Mouse (Mus musculus) heart, embryonic 11.5 days (tissue): Measurements from ENCODE around the gene Armh1. TPM values are rescaled to one million over a fixed set of nuclear protein-coding genes. Genes with fewer than 3 reads are reported as not detected.
A peak's percentile ranks its signal among the peaks of the same experiment; 100 is the strongest.
"Not testable (repeated sequence)": the region's sequence is repeated elsewhere in the genome, so short reads cannot be mapped to it uniquely, and the experiment has no call there.

Experiments used
- ATAC-seq: fragments of 200-750 bp; cut with Nextera tagmentation; replicated peaks from 2 replicates; pipeline ENCODE4 v1.8.0; 2017; ENCODE audit warnings: moderate library complexity; ENCODE audit not compliant: insufficient number of reproducible peaks, low FRiP score, low TSS enrichment
- H3K27ac ChIP-seq: fragments of 300-500 bp; sonication (generic); 2 replicates; pipeline ENCODE4 v1.5.1; 2014; ENCODE audit warnings: mild to moderate bottlenecking, low read depth, low read length
- H3K27me3 ChIP-seq: fragments of 300-500 bp; sonication (generic); 2 replicates; pipeline ENCODE4 v1.6.1; 2014; ENCODE audit warnings: mild to moderate bottlenecking, low read length, mixed read lengths; ENCODE audit not compliant: control insufficient read depth, insufficient read depth
- H3K36me3 ChIP-seq: fragments of 300-500 bp; sonication (generic); 2 replicates; pipeline ENCODE4 v1.6.1; 2014; ENCODE audit warnings: mild to moderate bottlenecking, low read length, moderate library complexity, mixed read lengths; ENCODE audit not compliant: control insufficient read depth, insufficient read depth
- H3K4me1 ChIP-seq: fragments of 300-500 bp; sonication (generic); 2 replicates; pipeline ENCODE4 v1.6.1; 2014; ENCODE audit warnings: low read length; ENCODE audit not compliant: control insufficient read depth, insufficient read depth
- H3K4me2 ChIP-seq: fragments of 300-500 bp; sonication (generic); 2 replicates; pipeline ENCODE4 v1.6.1; 2014; ENCODE audit warnings: mild to moderate bottlenecking, moderate library complexity
- H3K4me3 ChIP-seq: fragments of 300-500 bp; sonication (generic); 2 replicates; pipeline ENCODE4 v1.5.1; 2014; ENCODE audit warnings: low read depth, low read length
- H3K9ac ChIP-seq: fragments of 300-500 bp; sonication (generic); 2 replicates; pipeline ENCODE4 v1.6.1; 2014; ENCODE audit warnings: mild to moderate bottlenecking, low read depth, low read length, moderate library complexity
- H3K9me3 ChIP-seq: fragments of 300-500 bp; sonication (generic); replicated peaks from 2 replicates; pipeline ENCODE4 v1.6.1; 2016; ENCODE audit warnings: low read length; ENCODE audit not compliant: control insufficient read depth
- WGBS: fragments of 180-500 bp; shearing (Covaris S2); extraction: QIAGEN DNeasy Blood & Tissue Kit; methylation state at CpG from one replicate; pipeline ENCODE4 v1.1.7; 2014; ENCODE audit not compliant: insufficient replicate concordance; 5-methylcytosine and 5-hydroxymethylcytosine counted together
- polyA plus RNA-seq: library from polyadenylated mRNA; unstranded; fragments of >200 nt; fragmentation: Nextera tagmentation; extraction: Ambion mirVana; gene quantifications from 2 replicates; pipeline ENCODE4 v1.2.1, GENCODE M21; 2014

The Armh1 gene
- polyA plus RNA-seq, 1 experiment from 2014 or later: 0.14 TPM

DNA sequence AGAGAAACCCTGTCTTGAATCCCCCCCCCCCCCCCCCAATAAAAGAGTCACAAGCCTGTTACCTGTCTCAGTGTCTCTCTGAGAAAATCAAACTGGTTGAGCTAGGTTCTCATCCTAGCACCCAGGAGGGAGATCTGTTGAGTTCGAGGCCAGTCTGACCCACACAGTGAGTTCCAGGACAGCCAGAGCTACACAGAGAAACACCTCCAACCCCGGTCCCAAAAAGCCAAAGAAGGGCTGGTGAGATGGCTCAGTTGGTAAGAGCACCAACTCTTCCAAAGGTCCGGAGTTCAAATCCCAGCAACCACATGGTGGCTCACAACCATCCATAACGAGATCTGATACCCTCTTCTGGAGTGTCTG lies 49.0 kb downstream of the Armh1 start:
- peak overlapping the region; percentile 21 for H3K4me3 ChIP-seq
- H3K9ac ChIP-seq: no peak overlapping the region
- H3K4me2 ChIP-seq: peak overlapping the region; percentile 61; the same call in 1 of the 2 replicates

DNA sequence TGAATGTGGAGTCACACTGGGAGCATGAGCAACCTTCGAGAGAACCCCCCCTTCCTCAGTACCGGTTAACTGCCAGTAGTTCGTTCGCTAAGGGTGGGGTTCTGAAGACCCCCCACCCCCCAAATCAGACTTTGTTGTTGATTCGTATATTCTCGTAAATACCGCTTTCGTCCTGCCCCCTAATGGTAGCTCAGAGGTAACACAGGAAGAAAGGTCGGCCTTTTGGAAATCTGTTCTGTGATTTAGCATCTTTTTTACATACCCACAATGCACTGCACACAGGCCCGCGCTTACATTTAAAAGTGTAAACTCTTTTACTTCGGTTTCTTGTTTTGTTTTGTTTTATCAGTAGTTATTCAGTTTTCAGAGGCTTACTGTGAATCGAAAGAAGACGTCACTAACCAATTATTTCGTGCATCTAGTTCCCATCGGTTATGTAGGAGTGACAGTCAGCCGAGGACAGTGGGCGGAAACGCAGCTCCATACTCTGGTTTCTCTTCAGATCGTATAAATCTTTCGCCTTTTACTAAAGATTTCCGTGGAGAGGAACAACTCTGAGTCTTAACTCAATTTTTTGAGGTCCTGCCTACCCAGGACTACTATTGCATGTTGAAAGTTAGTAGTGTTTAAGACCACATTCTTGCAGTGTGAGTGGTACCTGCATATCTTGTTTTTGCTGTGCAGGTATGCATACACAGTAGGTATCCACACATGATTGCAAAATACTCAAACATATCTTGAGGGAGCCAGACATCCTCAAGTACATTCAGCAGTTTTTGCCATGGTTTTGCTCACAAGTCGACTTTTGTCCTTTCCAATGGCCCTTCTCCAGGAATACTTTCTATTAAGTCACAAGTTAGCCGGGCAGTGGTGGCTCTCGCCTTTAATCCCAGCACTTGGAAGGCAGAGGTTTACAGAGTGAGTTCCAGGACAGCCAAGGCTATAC lies 49.6 kb downstream of the Armh1 start:
- H3K4me2 ChIP-seq: peak overlapping the region; percentile 61
- H3K9ac ChIP-seq: peak overlapping the region; percentile 67
- no peaks in the 10 kb centered on the region for H3K36me3 ChIP-seq
- no peaks in the 10 kb centered on the region for H3K9me3 ChIP-seq
- H3K27me3 ChIP-seq: no peaks in the 10 kb centered on the region
- peak overlapping the region; percentile 21 for H3K4me3 ChIP-seq
- H3K27ac ChIP-seq: peak overlapping the region; percentile 71
- peak; percentile 72; the same call in 1 of the 2 replicates for ATAC-seq
- WGBS: 1% methylated on average over 25 of the region's 25 CpGs
- H3K4me1 ChIP-seq: no peaks in the 10 kb centered on the region

More for the DNA sequence above, 49.0 kb downstream of the Armh1 start:
- ATAC-seq: no peak
- H3K4me1 ChIP-seq: no peaks in the 10 kb centered on the region
- 62% methylated on average over 4 of the region's 4 CpGs for WGBS
- H3K27ac ChIP-seq: no peak overlapping the region
- no peaks in the 10 kb centered on the region for H3K36me3 ChIP-seq
- H3K9me3 ChIP-seq: no peaks in the 10 kb centered on the region
- H3K27me3 ChIP-seq: no peaks in the 10 kb centered on the region

DNA sequence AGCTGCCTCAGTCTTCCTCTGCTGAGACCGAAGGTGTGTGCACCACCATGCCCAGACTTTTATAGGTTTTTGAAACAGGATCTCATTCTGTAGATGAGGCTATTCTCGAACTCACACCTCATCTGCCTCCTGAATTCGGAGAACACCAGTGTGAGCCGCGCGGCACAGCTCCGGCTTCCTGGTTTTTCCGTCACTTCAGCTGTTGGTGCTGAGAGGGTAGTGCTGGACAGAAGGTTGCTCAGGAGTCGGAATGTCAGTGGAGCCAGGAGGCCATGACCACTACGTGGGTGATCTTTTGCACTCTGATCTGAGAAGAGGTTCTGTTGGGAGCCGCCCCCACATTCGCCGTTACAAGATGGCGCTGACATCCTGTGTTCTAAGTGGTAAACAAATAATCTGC lies 60.1 kb downstream of the Armh1 start:
- WGBS: 91% methylated on average over 14 of the region's 14 CpGs

DNA sequence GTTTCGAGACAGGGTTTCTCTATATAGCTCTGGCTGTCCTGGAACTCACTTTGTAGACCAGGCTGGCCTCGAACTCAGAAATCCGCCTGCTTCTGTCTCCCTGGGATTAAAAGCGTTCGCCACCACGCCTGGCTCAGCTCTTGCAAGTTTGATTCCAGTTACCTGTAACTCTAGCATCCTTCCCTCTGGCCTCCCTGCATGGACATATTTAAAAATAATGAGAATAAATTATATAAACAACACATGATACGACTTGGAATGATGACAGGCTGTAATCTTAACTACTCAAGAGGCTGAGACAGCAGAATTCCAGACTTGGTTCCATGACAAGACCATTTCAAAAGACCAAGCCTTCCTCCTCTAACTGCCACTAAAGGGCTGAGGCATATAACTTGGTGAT lies 61.3 kb downstream of the Armh1 start:
- H3K4me1 ChIP-seq: no peaks in the 10 kb centered on the region
- WGBS: 68% methylated on average over 7 of the region's 7 CpGs
- no peaks in the 10 kb centered on the region for H3K36me3 ChIP-seq
- H3K9me3 ChIP-seq: no peaks in the 10 kb centered on the region
- no peak overlapping the region for H3K4me3 ChIP-seq
- ATAC-seq: no peak
- peak overlapping the region; percentile 64 for H3K9ac ChIP-seq
- no peaks in the 10 kb centered on the region for H3K27me3 ChIP-seq
- H3K4me2 ChIP-seq: no peak overlapping the region
- H3K27ac ChIP-seq: peak overlapping the region; percentile 82; the same call in 1 of the 2 replicates

More for the DNA sequence above, 60.1 kb downstream of the Armh1 start:
- Histone ChIP-seq H3K4me3 (no peak overlapping the region), H3K4me2 (no peak overlapping the region), H3K36me3 (no peaks in the 10 kb centered on the region), H3K9ac (no peak overlapping the region), H3K4me1 (no peaks in the 10 kb centered on the region), H3K9me3 (no peaks in the 10 kb centered on the region), H3K27ac (no peak overlapping the region), H3K27me3 (no peaks in the 10 kb centered on the region)
- no peak for ATAC-seq

DNA sequence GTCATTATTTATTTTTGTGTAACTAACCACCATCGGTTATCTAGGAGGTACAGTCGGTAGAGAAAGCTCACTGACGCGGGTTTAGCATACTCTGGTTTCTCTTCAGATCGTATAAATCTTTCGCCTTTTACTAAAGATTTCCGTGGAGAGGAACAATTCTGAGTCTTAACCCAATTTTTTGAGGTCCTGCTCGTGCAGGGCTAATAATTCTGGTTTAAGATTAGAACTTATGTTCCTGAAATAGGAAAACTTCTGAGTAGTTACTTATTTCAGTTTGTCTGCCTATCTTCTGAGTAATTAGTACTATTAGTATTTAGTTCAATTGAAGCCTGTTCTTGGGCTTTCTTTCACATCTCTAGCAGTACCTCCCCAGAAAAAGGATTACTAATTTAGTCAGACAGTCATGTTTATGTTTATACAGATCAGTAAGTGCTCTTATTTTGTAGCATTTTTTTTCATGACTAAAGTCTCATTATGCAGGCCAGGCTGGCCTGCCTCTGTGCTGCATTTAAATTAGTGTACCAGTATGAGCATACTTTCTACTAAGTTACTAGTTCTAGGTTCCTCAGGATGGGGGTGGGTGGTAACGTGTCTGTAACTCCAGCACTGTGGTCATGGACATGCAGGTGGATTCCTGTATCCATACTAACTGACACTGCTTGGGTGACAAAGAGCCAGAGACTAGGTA lies 61.9 kb downstream of the Armh1 start:
- Histone ChIP-seq H3K27ac (peak overlapping the region; percentile 82), H3K9me3 (no peaks in the 10 kb centered on the region), H3K4me2 (peak overlapping the region; percentile 63), H3K4me1 (no peaks in the 10 kb centered on the region), H3K36me3 (no peaks in the 10 kb centered on the region), H3K27me3 (no peaks in the 10 kb centered on the region), H3K9ac (peak overlapping the region; percentile 78), H3K4me3 (peak overlapping the region; percentile 38)
- under 1% methylated on average over 9 of the region's 9 CpGs for WGBS
- ATAC-seq: peak; percentile 71

DNA sequence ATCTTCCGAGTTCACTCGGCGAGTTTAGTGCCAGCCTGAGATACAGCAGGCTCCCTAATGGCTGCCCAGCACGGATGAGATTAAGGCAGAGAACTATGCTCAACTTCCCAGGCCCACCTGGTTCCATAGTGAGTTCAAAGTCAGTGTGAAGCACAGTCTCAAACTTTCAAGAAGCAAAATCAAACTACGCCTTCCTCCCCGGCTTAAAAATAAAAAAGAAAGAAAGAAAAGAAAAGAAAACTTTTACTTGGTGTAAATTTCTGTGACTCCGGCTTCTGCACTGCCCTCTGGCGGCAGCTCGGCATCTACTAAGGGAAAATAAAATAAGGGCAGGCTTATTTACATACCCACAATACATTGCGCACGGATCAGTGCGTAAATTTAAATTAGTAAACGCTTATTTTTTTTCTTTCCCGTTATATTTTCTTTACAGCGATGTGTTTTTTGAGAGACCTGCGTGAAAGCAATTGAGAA lies 62.5 kb downstream of the Armh1 start:
- under 1% methylated on average over 16 of the region's 16 CpGs for WGBS
- ATAC-seq: peak; percentile 68; the same call in 1 of the 2 replicates
- Histone ChIP-seq H3K27ac (peak overlapping the region; percentile 82), H3K9ac (peak overlapping the region; percentile 78), H3K9me3 (no peaks in the 10 kb centered on the region), H3K36me3 (no peaks in the 10 kb centered on the region), H3K4me3 (peak overlapping the region; percentile 38), H3K27me3 (no peaks in the 10 kb centered on the region), H3K4me1 (no peaks in the 10 kb centered on the region), H3K4me2 (peak overlapping the region; percentile 63)

DNA sequence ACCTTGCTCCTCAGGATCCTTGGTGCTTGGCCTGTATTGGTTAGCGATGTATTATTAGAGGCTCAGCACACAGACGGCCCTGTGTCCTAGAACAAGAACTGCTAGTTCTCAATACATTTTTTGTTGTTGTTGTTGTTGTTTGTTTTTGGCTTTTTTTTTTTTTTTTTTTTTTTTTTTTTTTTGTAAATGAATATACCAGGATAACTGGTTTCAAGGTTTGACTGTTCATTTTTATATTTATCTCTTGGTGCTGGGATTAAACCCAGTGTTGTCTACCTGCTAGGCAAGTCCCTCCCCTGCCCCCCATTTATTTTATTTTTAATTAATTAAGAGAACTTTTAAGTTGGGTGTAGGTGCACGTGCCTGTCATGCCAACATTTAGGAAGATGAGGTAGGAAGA lies 63.0 kb downstream of the Armh1 start:
- no peak for ATAC-seq
- peak overlapping the region; percentile 38 for H3K4me3 ChIP-seq
- WGBS: 46% methylated on average over 3 of the region's 3 CpGs

DNA sequence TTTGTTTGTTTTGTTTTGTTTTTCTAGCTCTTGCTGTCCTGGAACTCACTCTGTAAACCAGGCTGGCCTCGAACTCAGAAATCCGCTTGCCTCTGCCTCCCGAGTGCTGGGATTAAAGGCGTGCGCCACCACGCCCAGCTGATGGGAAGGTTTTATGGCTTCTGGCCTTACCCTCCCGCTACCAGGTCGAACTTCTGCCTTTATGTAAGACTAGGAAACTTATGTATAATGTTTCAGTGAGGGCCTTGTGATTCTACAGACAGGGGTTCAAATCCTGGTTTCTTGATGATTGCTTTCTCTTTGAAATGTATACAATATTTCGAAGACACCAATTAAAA lies 69.2 kb downstream of the Armh1 start:
- not testable (repeated sequence) for H3K4me1 ChIP-seq, H3K27me3 ChIP-seq, H3K9me3 ChIP-seq
- Histone ChIP-seq H3K4me2 (peak overlapping the region; percentile 73), H3K9ac (peak overlapping the region; percentile 76), H3K36me3 (peaks cover 11% of the 10 kb centered on the region; the same call in 1 of the 2 replicates), H3K27ac (peak overlapping the region; percentile 41; the same call in 1 of the 2 replicates), H3K4me3 (peak overlapping the region; percentile 74)
- 0 out of 2 replicates have a peak, but pooled peaks have one; percentile 31 for ATAC-seq
- WGBS: 16% methylated on average over 9 of the region's 9 CpGs

More for the DNA sequence above, 63.0 kb downstream of the Armh1 start:
- Histone ChIP-seq H3K4me1 (no peaks in the 10 kb centered on the region), H3K27ac (peak overlapping the region; percentile 82), H3K4me2 (peak overlapping the region; percentile 63), H3K27me3 (no peaks in the 10 kb centered on the region), H3K36me3 (no peaks in the 10 kb centered on the region), H3K9ac (peak overlapping the region; percentile 78), H3K9me3 (no peaks in the 10 kb centered on the region)
